Mouse (Mus musculus): Measurements from ENCODE around the gene Atrnl1.
"Not testable (repeated sequence)": the region's sequence is repeated elsewhere in the genome, so short reads cannot be mapped to it uniquely, and the experiment has no call there.

Atrnl1 gene

GRCm38 (mm10) chr19:57679455-57679854 lies 68.6 kb downstream of the Atrnl1 start:
- intact Hi-C loops (cut with DNase I): no loop called here

GRCm38 (mm10) chr19:57686596-57686995 lies 75.8 kb downstream of the Atrnl1 start:
- intact Hi-C loops (cut with DNase I): no loop called here

- intact Hi-C loops (cut with DNase I): no loop called here
These were observed 81.7 kb downstream of the Atrnl1 start for GRCm38 (mm10) chr19:57692566-57692965.

- intact Hi-C loops (cut with DNase I): not testable (repeated sequence)
These were observed 85.9 kb downstream of the Atrnl1 start for GRCm38 (mm10) chr19:57696781-57697180.

- intact Hi-C loops (cut with DNase I): no loop called here
These were observed 102.3 kb downstream of the Atrnl1 start for GRCm38 (mm10) chr19:57713138-57713537.

- intact Hi-C loops (cut with DNase I): loop anchor here (10.0 kb wide), 1 partner anchor 830 kb away; no protein-coding TSS in a partner anchor
These were observed 114.1 kb downstream of the Atrnl1 start for GRCm38 (mm10) chr19:57724920-57725319.

- intact Hi-C loops (cut with DNase I): loop anchor here (10.0 kb wide), 1 partner anchor 829 kb away; no protein-coding TSS in a partner anchor
These were observed 114.5 kb downstream of the Atrnl1 start for GRCm38 (mm10) chr19:57725326-57725725.

GRCm38 (mm10) chr19:57727009-57727408 lies 116.2 kb downstream of the Atrnl1 start:
- intact Hi-C loops (cut with DNase I): loop anchor here (10.0 kb wide), 1 partner anchor 828 kb away; no protein-coding TSS in a partner anchor

- intact Hi-C loops (cut with DNase I): no loop called here
These were observed 126.6 kb downstream of the Atrnl1 start for GRCm38 (mm10) chr19:57737475-57737874.

GRCm38 (mm10) chr19:57745579-57745978 lies 134.7 kb downstream of the Atrnl1 start:
- intact Hi-C loops (cut with DNase I): loop anchor here (5.0 kb wide), 1 partner anchor 722 kb away; no protein-coding TSS in a partner anchor

- intact Hi-C loops (cut with DNase I): loop anchor here (5.0 kb wide), 1 partner anchor 721 kb away; no protein-coding TSS in a partner anchor
These were observed 135.7 kb downstream of the Atrnl1 start for GRCm38 (mm10) chr19:57746553-57746952.

GRCm38 (mm10) chr19:57752189-57752588 lies 141.4 kb downstream of the Atrnl1 start:
- intact Hi-C loops (cut with DNase I): no loop called here

- intact Hi-C loops (cut with DNase I): no loop called here
These were observed 151.7 kb downstream of the Atrnl1 start for GRCm38 (mm10) chr19:57762526-57762925.

- intact Hi-C loops (cut with DNase I): no loop called here
These were observed 153.9 kb downstream of the Atrnl1 start for GRCm38 (mm10) chr19:57764576-57765371.

- intact Hi-C loops (cut with DNase I): no loop called here
These were observed 156.2 kb downstream of the Atrnl1 start for GRCm38 (mm10) chr19:57767051-57767450.

GRCm38 (mm10) chr19:57768661-57769060 lies 157.8 kb downstream of the Atrnl1 start:
- intact Hi-C loops (cut with DNase I): no loop called here

- intact Hi-C loops (cut with DNase I): no loop called here
These were observed 171.7 kb downstream of the Atrnl1 start for GRCm38 (mm10) chr19:57782366-57783089.

- intact Hi-C loops (cut with DNase I): no loop called here
These were observed 175.9 kb downstream of the Atrnl1 start for GRCm38 (mm10) chr19:57786699-57787098.

GRCm38 (mm10) chr19:57802207-57802606 lies 191.4 kb downstream of the Atrnl1 start:
- intact Hi-C loops (cut with DNase I): no loop called here

GRCm38 (mm10) chr19:57802771-57803482 lies 192.1 kb downstream of the Atrnl1 start:
- intact Hi-C loops (cut with DNase I): no loop called here

- intact Hi-C loops (cut with DNase I): no loop called here
These were observed 192.6 kb downstream of the Atrnl1 start for GRCm38 (mm10) chr19:57803483-57803820.

GRCm38 (mm10) chr19:57808363-57808762 lies 197.5 kb downstream of the Atrnl1 start:
- intact Hi-C loops (cut with DNase I): no loop called here

Measured in adrenal gland (tissue).